ENCODE assay signal across 8 mouse cellular contexts in genomic region chr6:97806781-97807743, GRCm38 (mm10). TPM values are rescaled to one million over a fixed set of nuclear protein-coding genes. Genes with fewer than 3 reads are reported as not detected.
DNase-seq lines count a peak whose midpoint lies in the region; ATAC-seq and TF ChIP-seq lines count a peak whose summit lies in the region.

TSS of gene Mitf (plus strand) at chr6:97807052.

- peak within 1 kb of the TSS; percentile 68 for H3K9ac ChIP-seq in CH12.LX (ENCODE audit: insufficient read depth, low read depth)
- H3K9ac ChIP-seq in forebrain, embryonic 12.5 days: peak within 1 kb of the TSS; percentile 61
- peak within 1 kb of the TSS; percentile 51 for H3K9ac ChIP-seq in heart, postnatal 0 days (replicated peaks; ENCODE audit: low read depth, low read length)
- H3K9ac ChIP-seq in liver, embryonic 16.5 days (ENCODE audit: low read depth, low read length): peak within 1 kb of the TSS; percentile 68
- H3K9ac ChIP-seq in neural tube, embryonic 13.5 days: peak within 1 kb of the TSS; percentile 73

- peak; percentile 56 for TF ChIP-seq POLR2A in CH12.LX (IDR thresholded peaks at IDR 0.05; ENCODE audit: low read depth, low read length)
- TF ChIP-seq POLR2A in testis, adult 2 months (IDR thresholded peaks at IDR 0.05; ENCODE audit: control insufficient read depth, low read depth, low read length): no peak

- under 1% methylated on average over 51 of the region's 51 CpGs for WGBS in forebrain, embryonic 12.5 days
- WGBS in heart, postnatal 0 days: under 1% methylated on average over 51 of the region's 51 CpGs
- under 1% methylated on average over 51 of the region's 51 CpGs for WGBS in liver, embryonic 16.5 days (ENCODE audit: insufficient replicate concordance)
- under 1% methylated on average over 51 of the region's 51 CpGs for WGBS in neural tube, embryonic 13.5 days

- H3K79me2 ChIP-seq in CH12.LX (replicated peaks; ENCODE audit: control insufficient read depth, extremely low read depth, insufficient read depth, poor library complexity, severe bottlenecking): no peaks in the 10 kb centered on the region

- TF ChIP-seq CTCF in CH12.LX (conservative IDR thresholded peaks at IDR 0.05 in 1 of 2, IDR thresholded peaks at IDR 0.05 in 1 of 2; ENCODE audit: low read depth in 2 of 2, low read length in 2 of 2): 0 out of 4 replicates have a peak, but pooled peaks of 1 of the 2 experiments have one; percentile 3
- no peak for TF ChIP-seq CTCF in heart, postnatal 0 days (IDR thresholded peaks at IDR 0.05; ENCODE audit: low read depth)
- TF ChIP-seq CTCF in testis, adult 2 months (IDR thresholded peaks at IDR 0.05; ENCODE audit: control insufficient read depth, insufficient read depth, insufficient replicate concordance, low read depth, low read length): no peak

- DNase-seq in CH12.LX (ENCODE audit: extremely low read depth): peak; percentile 94
- peak; percentile 78 for DNase-seq in c-Kit-positive CD71-positive TER-119-positive erythroid progenitor cells, embryonic 14.5 days (ENCODE audit: low spot score)
- peak; percentile 97 for DNase-seq in heart, postnatal 0 days (ENCODE audit: low spot score)
- DNase-seq in kidney, postnatal 4 days: peak; percentile 89 to 94

- in situ Hi-C loops in CH12.LX (cut with MboI; ENCODE audit: low pct_ligation_motif_present, low pct_unique_long_range_greater_than_20kb, low sequenced_read_pairs): no loop called here

- peak within 1 kb of the TSS; percentile 70 for H3K27ac ChIP-seq in CH12.LX (ENCODE audit: insufficient read depth, low read depth)
- no peak within 1 kb of the TSS for H3K27ac ChIP-seq in forebrain, embryonic 12.5 days
- no peak within 1 kb of the TSS for H3K27ac ChIP-seq in heart, postnatal 0 days (ENCODE audit: low read depth)
- H3K27ac ChIP-seq in liver, embryonic 16.5 days (ENCODE audit: low read length): no peak within 1 kb of the TSS
- no peak within 1 kb of the TSS for H3K27ac ChIP-seq in neural tube, embryonic 13.5 days (replicated peaks)
- no peak within 1 kb of the TSS for H3K27ac ChIP-seq in testis, adult 2 months (ENCODE audit: control insufficient read depth, insufficient read depth, low read depth, low read length)

- H3K27me3 ChIP-seq in CH12.LX (replicated peaks): no peaks in the 10 kb centered on the region
- peaks cover 35% of the 10 kb centered on the region for H3K27me3 ChIP-seq in forebrain, embryonic 12.5 days
- no peaks in the 10 kb centered on the region for H3K27me3 ChIP-seq in heart, postnatal 0 days (ENCODE audit: control insufficient read depth, insufficient read depth, low read length)
- H3K27me3 ChIP-seq in liver, embryonic 16.5 days (ENCODE audit: control insufficient read depth, insufficient read depth, low read depth, low read length): no peaks in the 10 kb centered on the region
- peaks cover 21% of the 10 kb centered on the region for H3K27me3 ChIP-seq in neural tube, embryonic 13.5 days
- H3K27me3 ChIP-seq in testis, adult 2 months (ENCODE audit: control insufficient read depth, insufficient read depth, low read length): no peaks in the 10 kb centered on the region

- H3K4me1 ChIP-seq in CH12.LX (ENCODE audit: control insufficient read depth in 1 of 2, insufficient read depth in 2 of 2): peaks cover 4 to 32% of the 10 kb centered on the region in 2 experiments; a peak in 2 of 4 replicates
- peaks cover 8% of the 10 kb centered on the region for H3K4me1 ChIP-seq in forebrain, embryonic 12.5 days
- peaks cover 4% of the 10 kb centered on the region; the same call in 1 of the 2 replicates for H3K4me1 ChIP-seq in heart, postnatal 0 days (ENCODE audit: control insufficient read depth, insufficient read depth)
- peaks cover 7% of the 10 kb centered on the region for H3K4me1 ChIP-seq in liver, embryonic 16.5 days (ENCODE audit: control insufficient read depth, low read depth, low read length)
- peaks cover 12% of the 10 kb centered on the region for H3K4me1 ChIP-seq in neural tube, embryonic 13.5 days (replicated peaks)
- peaks cover 3% of the 10 kb centered on the region; the same call in 1 of the 2 replicates for H3K4me1 ChIP-seq in testis, adult 2 months (ENCODE audit: control insufficient read depth, insufficient read depth, low read length)

- no peak for TF ChIP-seq EP300 in CH12.LX (IDR thresholded peaks at IDR 0.05; ENCODE audit: low read length)
- TF ChIP-seq EP300 in heart, postnatal 0 days (IDR thresholded peaks at IDR 0.05; ENCODE audit: low read depth): no peak

- peak within 1 kb of the TSS; percentile 60 to 70 (median 69) for H3K4me3 ChIP-seq in CH12.LX (replicated peaks in 1 of 3; ENCODE audit: low read depth in 2 of 3, low read length in 2 of 3, poor library complexity in 1 of 3)
- peak within 1 kb of the TSS; percentile 71 for H3K4me3 ChIP-seq in forebrain, embryonic 12.5 days (replicated peaks)
- H3K4me3 ChIP-seq in heart, postnatal 0 days (ENCODE audit: low read depth, low read length): peak within 1 kb of the TSS; percentile 81
- H3K4me3 ChIP-seq in liver, embryonic 16.5 days (ENCODE audit: low read depth, low read length): peak within 1 kb of the TSS; percentile 73
- peak within 1 kb of the TSS; percentile 72 for H3K4me3 ChIP-seq in neural tube, embryonic 13.5 days
- H3K4me3 ChIP-seq in testis, adult 2 months (ENCODE audit: control insufficient read depth, low read depth, low read length): peak within 1 kb of the TSS; percentile 88

- H3K36me3 ChIP-seq in CH12.LX (replicated peaks in 1 of 2; ENCODE audit: control insufficient read depth in 1 of 2, insufficient read depth in 1 of 2, low read length in 1 of 2): no peaks in the 10 kb centered on the region
- H3K36me3 ChIP-seq in forebrain, embryonic 12.5 days (replicated peaks): no peaks in the 10 kb centered on the region
- H3K36me3 ChIP-seq in heart, postnatal 0 days (replicated peaks; ENCODE audit: control insufficient read depth, insufficient read depth, low read length): no peaks in the 10 kb centered on the region
- no peaks in the 10 kb centered on the region for H3K36me3 ChIP-seq in liver, embryonic 16.5 days (ENCODE audit: control insufficient read depth, insufficient read depth)
- no peaks in the 10 kb centered on the region for H3K36me3 ChIP-seq in neural tube, embryonic 13.5 days
- no peaks in the 10 kb centered on the region for H3K36me3 ChIP-seq in testis, adult 2 months (ENCODE audit: control insufficient read depth, insufficient read depth, low read length)

- H3K4me2 ChIP-seq in CH12.LX (ENCODE audit: insufficient read depth, low read depth, poor library complexity, severe bottlenecking): peak within 1 kb of the TSS; percentile 90
- H3K4me2 ChIP-seq in forebrain, embryonic 12.5 days: peak within 1 kb of the TSS; percentile 99
- H3K4me2 ChIP-seq in heart, postnatal 0 days (ENCODE audit: low read depth, low read length): peak within 1 kb of the TSS; percentile 84
- H3K4me2 ChIP-seq in liver, embryonic 16.5 days (ENCODE audit: low read depth, low read length): peak within 1 kb of the TSS; percentile 92
- H3K4me2 ChIP-seq in neural tube, embryonic 13.5 days: peak within 1 kb of the TSS; percentile 100

- no peak; the same call in 1 of the 2 replicates for TF ChIP-seq RAD21 in CH12.LX (IDR thresholded peaks at IDR 0.05; ENCODE audit: low read depth, low read length)

- peak; percentile 97 for ATAC-seq in forebrain, embryonic 12.5 days (ENCODE audit: low FRiP score)
- peak; percentile 98 for ATAC-seq in heart, postnatal 0 days (ENCODE audit: insufficient read depth, low read depth)
- peak; percentile 99 for ATAC-seq in liver, embryonic 16.5 days (ENCODE audit: low read depth)
- peak; percentile 100 for ATAC-seq in neural tube, embryonic 13.5 days (ENCODE audit: low read depth)

- dilution Hi-C loops in CH12.LX (cut with MboI; ENCODE audit: extremely low pct_ligation_motif_present, extremely low pct_unique_long_range_greater_than_20kb, low sequenced_read_pairs): no loop called here

- no peaks in the 10 kb centered on the region for H3K9me3 ChIP-seq in CH12.LX (replicated peaks; ENCODE audit: low read length)
- H3K9me3 ChIP-seq in forebrain, embryonic 12.5 days: no peaks in the 10 kb centered on the region
- H3K9me3 ChIP-seq in heart, postnatal 0 days (replicated peaks; ENCODE audit: control insufficient read depth, low read length): no peaks in the 10 kb centered on the region
- no peaks in the 10 kb centered on the region for H3K9me3 ChIP-seq in liver, embryonic 16.5 days (replicated peaks; ENCODE audit: control insufficient read depth, low read length)
- H3K9me3 ChIP-seq in neural tube, embryonic 13.5 days: no peaks in the 10 kb centered on the region

TF ChIP-seq in CH12.LX, 34 proteins besides CTCF, POLR2A, EP300 and RAD21 (continues in another document):
- peak; percentile 56; the same call in 1 of the 2 replicates for TF ChIP-seq NELFE (IDR thresholded peaks at IDR 0.05; ENCODE audit: low read depth, low read length)
- peak; percentile 96 for TF ChIP-seq KAT2A (IDR thresholded peaks at IDR 0.05; ENCODE audit: insufficient replicate concordance, low read length)
- TF ChIP-seq BHLHE40 (IDR thresholded peaks at IDR 0.05; ENCODE audit: low read depth, low read length): no peak
- TF ChIP-seq USF1 (IDR thresholded peaks at IDR 0.05; ENCODE audit: low read depth, low read length): peak; percentile 52
- TF ChIP-seq POLR2AphosphoS2 (IDR thresholded peaks at IDR 0.05; ENCODE audit: low read depth, low read length): no peak
- peak; percentile 48 for TF ChIP-seq NRF1 (IDR thresholded peaks at IDR 0.05; ENCODE audit: low read depth, low read length)
- peak; percentile 67 for TF ChIP-seq IRF4 (IDR thresholded peaks at IDR 0.05; ENCODE audit: low read depth, low read length)
- peak; percentile 67; the same call in 1 of the 2 replicates for TF ChIP-seq MEF2A (IDR thresholded peaks at IDR 0.05; ENCODE audit: borderline replicate concordance, low read depth, low read length)
- no peak for TF ChIP-seq USF2 (conservative IDR thresholded peaks at IDR 0.05; ENCODE audit: low read depth, low read length)
- TF ChIP-seq MAZ (IDR thresholded peaks at IDR 0.05; ENCODE audit: low read depth, low read length): peak; percentile 100
- peak; percentile 95 for TF ChIP-seq MAX (IDR thresholded peaks at IDR 0.05; ENCODE audit: low read length)
- no peak for TF ChIP-seq PAX5 (IDR thresholded peaks at IDR 0.05; ENCODE audit: low read length)
- TF ChIP-seq ZNF384 (IDR thresholded peaks at IDR 0.05; ENCODE audit: low read depth, low read length): no peak
- peak; percentile 99 for TF ChIP-seq SIN3A (IDR thresholded peaks at IDR 0.05; ENCODE audit: low read length)

RNA-seq across cellular contexts. Expression of gene Mitf, which starts in this region (rescaled TPM):
- total RNA-seq in CH12.LX (2012; rRNA removed) (3.6 and 3.9 TPM in 2 replicates), CH12.LX (2014; rRNA removed) (4.7 and 5.4 TPM in 2 replicates)
- 3.4 and 3.5 TPM in 2 replicates for polyA plus RNA-seq in CH12.LX (2012; ENCODE audit: insufficient read length, low read depth)
- polyA plus RNA-seq in forebrain, embryonic 12.5 days (2016; fragmentation: Nextera tagmentation; extraction: Ambion mirVana): 0.76 and 1.0 TPM in 2 replicates
- total RNA-seq in heart, postnatal 0 days (2014; rRNA removed; ENCODE audit: low replicate concordance): 70.1 and 94.1 TPM in 2 replicates
- polyA plus RNA-seq in heart, postnatal 0 days (2015; fragmentation: Nextera tagmentation; extraction: Ambion mirVana): 26.2 and 26.9 TPM in 2 replicates
- 0.39 and 0.40 TPM in 2 replicates for polyA plus RNA-seq in liver, embryonic 16.5 days (2015; fragmentation: Nextera tagmentation; extraction: Ambion mirVana)
- 1.1 and 1.2 TPM in 2 replicates for polyA plus RNA-seq in neural tube, embryonic 13.5 days (2015; fragmentation: Nextera tagmentation; extraction: Ambion mirVana)
- polyA plus RNA-seq in testis, adult 2 months (2012; rRNA removed): 0.49 and 0.72 TPM in 2 replicates

Comparison
In these comparisons a context has a peak if more than half of its experiments do, and no peak if none do; other contexts are left out.
1. RNA of gene Mitf (total RNA-seq): 70.1 to 94.1 TPM in heart, postnatal 0 days; 3.6 to 5.4 TPM in CH12.LX; every median in the first group is over 10 times any median in the second.
2. Peak in ATAC-seq, H3K4me3 ChIP-seq, H3K9ac ChIP-seq and H3K4me2 ChIP-seq in liver, embryonic 16.5 days; RNA of the gene not detected or under 1 TPM.
3. Peak in every context shown above with its lines, with median percentiles within 50 percentile points of each other: DNase-seq, H3K4me2 ChIP-seq, H3K4me3 ChIP-seq, H3K9ac ChIP-seq and ATAC-seq.